Mouse (Mus musculus) heart, embryonic 16.5 days (tissue): ENCODE results near the gene Rplp0. TPM values are rescaled to one million over a fixed set of nuclear protein-coding genes. Genes with fewer than 3 reads are reported as not detected.

Experiments used
- ATAC-seq: fragments of 200-750 bp; cut with Nextera tagmentation; replicated peaks from 2 replicates; pipeline ENCODE4 v1.8.0; 2017; ENCODE audit warnings: moderate number of reproducible peaks; ENCODE audit not compliant: insufficient read depth, low FRiP score; ENCODE audit errors: extremely low read depth
- H3K27ac ChIP-seq: fragments of 300-500 bp; sonication (generic); 2 replicates; pipeline ENCODE4 v1.5.1; 2014; ENCODE audit warnings: mild to moderate bottlenecking, low read length, control low read depth, moderate library complexity
- H3K27me3 ChIP-seq: fragments of 300-500 bp; sonication (generic); 2 replicates; pipeline ENCODE4 v1.6.1; 2014; ENCODE audit warnings: low read length, mixed read lengths; ENCODE audit not compliant: control insufficient read depth, insufficient read depth
- H3K36me3 ChIP-seq: fragments of 300-500 bp; sonication (generic); 2 replicates; pipeline ENCODE4 v1.6.1; 2014; ENCODE audit not compliant: control insufficient read depth, insufficient read depth
- H3K4me1 ChIP-seq: fragments of 300-500 bp; sonication (generic); 2 replicates; pipeline ENCODE4 v1.6.1; 2014; ENCODE audit warnings: low read length, mixed read lengths; ENCODE audit not compliant: control insufficient read depth, insufficient read depth
- H3K4me2 ChIP-seq: fragments of 300-500 bp; sonication (generic); 2 replicates; pipeline ENCODE4 v1.6.1; 2014; ENCODE audit warnings: low read depth, mild to moderate bottlenecking, control low read depth, low read length
- H3K4me3 ChIP-seq: fragments of 300-500 bp; sonication (generic); 2 replicates; pipeline ENCODE4 v1.5.1; 2014; ENCODE audit warnings: mild to moderate bottlenecking, control low read depth, low read length
- H3K9ac ChIP-seq: fragments of 300-500 bp; sonication (generic); 2 replicates; pipeline ENCODE4 v1.6.1; 2014; ENCODE audit warnings: low read length, control low read depth
- H3K9me3 ChIP-seq: fragments of 300-500 bp; sonication (generic); replicated peaks from 2 replicates; pipeline ENCODE4 v1.6.1; 2016; ENCODE audit warnings: low read length; ENCODE audit not compliant: control insufficient read depth
- WGBS: fragments of 180-500 bp; shearing (Covaris S2); extraction: QIAGEN DNeasy Blood & Tissue Kit; methylation state at CpG from one replicate; pipeline ENCODE4 v1.1.7; 2014; 5-methylcytosine and 5-hydroxymethylcytosine counted together
- polyA plus RNA-seq: library from polyadenylated mRNA; unstranded; fragments of >200 nt; fragmentation: Nextera tagmentation; extraction: Ambion mirVana; gene quantifications from 2 replicates; pipeline ENCODE4 v1.2.1, GENCODE M21; 2015

The Rplp0 gene
- polyA plus RNA-seq: 1,003 and 1,029 TPM in 2 replicates

DNA sequence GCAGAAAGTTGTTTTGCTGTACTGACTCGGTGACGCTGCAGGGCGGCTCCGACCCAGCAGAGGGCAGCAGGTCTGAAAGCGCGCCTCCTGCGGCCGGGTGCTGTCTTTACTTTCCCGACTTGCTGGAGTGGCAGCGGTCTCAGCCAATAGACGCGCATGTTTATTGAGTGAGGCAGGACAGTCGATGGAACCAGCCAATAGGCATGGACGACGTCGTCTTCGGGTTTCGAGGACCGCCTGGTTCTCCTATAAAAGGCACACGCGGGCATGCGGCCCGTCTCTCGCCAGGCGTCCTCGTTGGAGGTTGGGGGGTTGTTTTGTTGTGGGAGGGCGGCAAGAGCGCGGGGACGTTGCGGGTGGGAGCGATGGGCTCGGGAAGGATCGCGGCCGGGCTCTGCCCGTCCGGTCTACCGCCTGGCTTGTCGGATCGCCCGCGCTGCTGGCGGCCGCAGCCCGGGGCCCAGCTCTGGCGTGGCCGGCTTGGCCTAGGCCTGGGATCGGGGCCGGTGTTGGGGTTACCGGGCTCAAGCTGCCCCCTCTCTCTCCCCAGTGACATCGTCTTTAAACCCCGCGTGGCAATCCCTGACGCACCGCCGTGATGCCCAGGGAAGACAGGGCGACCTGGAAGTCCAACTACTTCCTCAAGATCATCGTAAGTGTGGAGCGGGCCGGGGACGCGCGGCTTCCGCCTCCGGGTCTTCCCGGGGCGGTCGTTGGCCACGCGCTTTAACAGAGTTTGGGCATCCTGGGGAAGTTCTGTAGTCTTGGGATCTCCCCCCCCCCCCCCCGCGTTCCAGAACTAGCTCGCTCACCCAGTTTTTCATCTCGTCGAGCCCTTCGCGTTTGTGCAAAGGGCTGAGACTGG is at the start of gene Rplp0:
Gene Rplp0 (plus strand): TSS at position 231 of the 865 bp plus-strand sequence.
- peak; percentile 97 for ATAC-seq
- Histone ChIP-seq H3K36me3 (peaks cover 34% of the 10 kb centered on the region), H3K9me3 (no peaks in the 10 kb centered on the region), H3K27ac (peak within 1 kb of the TSS; percentile 83), H3K4me1 (peaks cover 19% of the 10 kb centered on the region), H3K4me3 (peak within 1 kb of the TSS; percentile 95), H3K9ac (peak within 1 kb of the TSS; percentile 99), H3K27me3 (no peaks in the 10 kb centered on the region), H3K4me2 (peak within 1 kb of the TSS; percentile 78)
- WGBS: under 1% methylated on average over 72 of the region's 78 CpGs

GRCm38 (mm10) chr5:115509790-115510689 is 49.2 kb upstream of the Rplp0 start:
- WGBS: 72% methylated on average over 15 of the region's 15 CpGs
- Histone ChIP-seq H3K9ac (peak overlapping the region; percentile 92), H3K4me1 (peaks cover 45% of the 10 kb centered on the region)

GRCm38 (mm10) chr5:115512375-115512774 is 46.9 kb upstream of the Rplp0 start:
- H3K4me1 ChIP-seq: peaks cover 56% of the 10 kb centered on the region
- no peaks in the 10 kb centered on the region for H3K9me3 ChIP-seq
- no peak overlapping the region for H3K4me3 ChIP-seq
- no peak overlapping the region for H3K4me2 ChIP-seq
- no peaks in the 10 kb centered on the region for H3K27me3 ChIP-seq
- no peak for ATAC-seq
- no peak overlapping the region for H3K9ac ChIP-seq
- peaks cover 4% of the 10 kb centered on the region; the same call in 1 of the 2 replicates for H3K36me3 ChIP-seq
- no peak overlapping the region for H3K27ac ChIP-seq
- 92% methylated on average over 7 of the region's 7 CpGs for WGBS

More at GRCm38 (mm10) chr5:115509790-115510689, 49.2 kb upstream of the Rplp0 start:
- H3K36me3 ChIP-seq: peaks cover 2% of the 10 kb centered on the region; the same call in 1 of the 2 replicates
- no peak for ATAC-seq
- peak overlapping the region; percentile 87 for H3K4me2 ChIP-seq
- no peaks in the 10 kb centered on the region for H3K9me3 ChIP-seq
- peak overlapping the region; percentile 78 for H3K27ac ChIP-seq
- H3K4me3 ChIP-seq: peak overlapping the region; percentile 88
- no peaks in the 10 kb centered on the region for H3K27me3 ChIP-seq

- H3K36me3 ChIP-seq: peaks cover 5% of the 10 kb centered on the region
- H3K27me3 ChIP-seq: no peaks in the 10 kb centered on the region
- no peak overlapping the region; the same call in 1 of the 2 replicates for H3K27ac ChIP-seq
- no peak for ATAC-seq
- H3K4me2 ChIP-seq: no peak overlapping the region
- peaks cover 47% of the 10 kb centered on the region for H3K4me1 ChIP-seq
- 93% methylated on average over 14 of the region's 14 CpGs for WGBS
- H3K9ac ChIP-seq: no peak overlapping the region
- H3K4me3 ChIP-seq: no peak overlapping the region
- no peaks in the 10 kb centered on the region for H3K9me3 ChIP-seq
Measured at GRCm38 (mm10) chr5:115513246-115513645, 46.0 kb upstream of the Rplp0 start.

GRCm38 (mm10) chr5:115513721-115514120 is 45.5 kb upstream of the Rplp0 start:
- no peak for ATAC-seq
- Histone ChIP-seq H3K9ac (no peak overlapping the region), H3K4me2 (no peak overlapping the region), H3K36me3 (peaks cover 7% of the 10 kb centered on the region), H3K4me1 (peaks cover 42% of the 10 kb centered on the region), H3K9me3 (no peaks in the 10 kb centered on the region), H3K27ac (peak overlapping the region; percentile 16; the same call in 1 of the 2 replicates), H3K27me3 (no peaks in the 10 kb centered on the region), H3K4me3 (no peak overlapping the region)
- 89% methylated on average over 16 of the region's 16 CpGs for WGBS

- 73% methylated on average over 6 of the region's 6 CpGs for WGBS
- ATAC-seq: no peak
Measured at GRCm38 (mm10) chr5:115514346-115514745, 44.9 kb upstream of the Rplp0 start.

DNA sequence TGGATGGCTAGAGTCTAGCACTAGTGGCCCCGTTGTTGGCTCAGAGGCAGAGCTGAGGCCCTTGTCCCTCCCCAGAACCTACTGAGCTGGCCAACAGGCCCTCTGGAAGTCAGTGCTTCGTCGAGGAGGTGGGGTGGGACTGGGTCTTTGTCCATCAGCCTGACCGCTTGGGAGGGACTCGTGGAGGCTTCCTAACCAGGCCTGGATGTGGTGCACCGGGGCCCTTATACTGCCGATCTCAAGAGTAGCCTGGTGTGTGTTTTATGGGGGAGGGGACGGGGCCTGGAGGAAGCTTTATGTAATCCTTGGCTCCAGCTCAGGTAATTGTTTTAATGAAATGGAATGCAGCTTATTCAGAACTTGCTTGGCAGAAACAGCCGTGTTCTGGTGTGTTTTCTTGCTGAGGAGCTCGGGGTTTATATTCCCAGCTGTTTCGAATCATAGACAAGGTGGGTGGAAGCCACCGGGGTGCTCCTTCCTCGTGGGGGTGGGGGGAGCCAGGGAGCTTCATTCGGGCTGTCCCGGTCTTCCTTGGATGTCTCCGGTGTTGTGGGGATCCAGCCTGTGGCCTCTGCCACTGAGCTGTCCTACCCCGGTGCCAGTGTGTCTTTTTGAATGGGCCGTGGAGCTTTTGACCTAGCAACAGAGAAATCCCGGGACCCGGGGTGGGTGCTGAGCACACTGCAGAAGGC is 44.2 kb upstream of the Rplp0 start:
- no peaks in the 10 kb centered on the region for H3K9me3 ChIP-seq
- ATAC-seq: peak; percentile 81
- peaks cover 31% of the 10 kb centered on the region for H3K4me1 ChIP-seq
- peak overlapping the region; percentile 50 for H3K4me2 ChIP-seq
- H3K27me3 ChIP-seq: no peaks in the 10 kb centered on the region
- WGBS: 44% methylated on average over 20 of the region's 20 CpGs
- peak overlapping the region; percentile 39 for H3K9ac ChIP-seq
- H3K27ac ChIP-seq: peak overlapping the region; percentile 88
- peaks cover 7% of the 10 kb centered on the region for H3K36me3 ChIP-seq
- 0 out of 2 replicates have a peak overlapping the region, but pooled peaks have one; percentile 10 for H3K4me3 ChIP-seq

More at GRCm38 (mm10) chr5:115514346-115514745, 44.9 kb upstream of the Rplp0 start:
- peaks cover 36% of the 10 kb centered on the region for H3K4me1 ChIP-seq
- no peaks in the 10 kb centered on the region for H3K27me3 ChIP-seq
- H3K4me2 ChIP-seq: peak overlapping the region; percentile 22; the same call in 1 of the 2 replicates
- peaks cover 7% of the 10 kb centered on the region for H3K36me3 ChIP-seq
- peak overlapping the region; percentile 39 for H3K9ac ChIP-seq
- peak overlapping the region; percentile 88 for H3K27ac ChIP-seq
- no peaks in the 10 kb centered on the region for H3K9me3 ChIP-seq
- no peak overlapping the region for H3K4me3 ChIP-seq
